Mouse (Mus musculus) hindbrain, embryonic 14.5 days (tissue): ENCODE results near the gene Hs1bp3. TPM values are rescaled to one million over a fixed set of nuclear protein-coding genes. Genes with fewer than 3 reads are reported as not detected.
A peak's percentile ranks its signal among the peaks of the same experiment; 100 is the strongest.

Experiments used
- ATAC-seq: fragments of 200-750 bp; cut with Nextera tagmentation; 2 replicates; pipeline ENCODE4 v1.8.0; 2017; ENCODE audit warnings: moderate number of reproducible peaks, mild to moderate bottlenecking, moderate TSS enrichment, moderate library complexity; ENCODE audit not compliant: low FRiP score
- DNase-seq: peaks from one replicate; pipeline ENCODE4 v3.0.0-alpha.2; 2015; ENCODE audit warnings: low spot score
- H3K27ac ChIP-seq: fragments of 300-500 bp; sonication (generic); 2 replicates; pipeline ENCODE4 v1.5.1; 2014; ENCODE audit warnings: mild to moderate bottlenecking, moderate library complexity
- H3K27me3 ChIP-seq: fragments of 300-500 bp; sonication (generic); 2 replicates; pipeline ENCODE4 v1.6.1; 2014; ENCODE audit warnings: mild to moderate bottlenecking, low read length, mixed read lengths; ENCODE audit not compliant: control insufficient read depth, insufficient read depth
- H3K36me3 ChIP-seq: fragments of 300-500 bp; sonication (generic); replicated peaks from 2 replicates; pipeline ENCODE4 v1.6.1; 2014; ENCODE audit not compliant: control insufficient read depth, insufficient read depth
- H3K4me1 ChIP-seq: fragments of 300-500 bp; sonication (generic); replicated peaks from 2 replicates; pipeline ENCODE4 v1.6.1; 2014; ENCODE audit warnings: antibody characterized with exemption, low read length, mixed read lengths; ENCODE audit not compliant: control insufficient read depth, insufficient read depth
- H3K4me2 ChIP-seq: fragments of 300-500 bp; sonication (generic); replicated peaks from 2 replicates; pipeline ENCODE4 v1.6.1; 2014; ENCODE audit warnings: mild to moderate bottlenecking, moderate library complexity
- H3K4me3 ChIP-seq: fragments of 300-500 bp; sonication (generic); replicated peaks from 2 replicates; pipeline ENCODE4 v1.5.1; 2014; ENCODE audit warnings: mild to moderate bottlenecking, low read length
- H3K9ac ChIP-seq: fragments of 300-500 bp; sonication (generic); 2 replicates; pipeline ENCODE4 v1.6.1; 2014
- H3K9me3 ChIP-seq: fragments of 300-500 bp; sonication (generic); 2 replicates; pipeline ENCODE4 v1.6.1; 2016; ENCODE audit warnings: low read length; ENCODE audit not compliant: control insufficient read depth
- WGBS: fragments of 180-500 bp; shearing (Covaris S2); extraction: QIAGEN DNeasy Blood & Tissue Kit; methylation state at CpG from one replicate; pipeline ENCODE4 v1.1.7; 2014; 5-methylcytosine and 5-hydroxymethylcytosine counted together
- polyA plus RNA-seq: library from polyadenylated mRNA; unstranded; fragments of >200 nt; fragmentation: Nextera tagmentation; extraction: Ambion mirVana; gene quantifications from 2 replicates; pipeline ENCODE4 v1.2.1, GENCODE M21; 2014

The Hs1bp3 gene
- polyA plus RNA-seq, 1 experiment from 2014 or later, result 6.2 TPM

DNA sequence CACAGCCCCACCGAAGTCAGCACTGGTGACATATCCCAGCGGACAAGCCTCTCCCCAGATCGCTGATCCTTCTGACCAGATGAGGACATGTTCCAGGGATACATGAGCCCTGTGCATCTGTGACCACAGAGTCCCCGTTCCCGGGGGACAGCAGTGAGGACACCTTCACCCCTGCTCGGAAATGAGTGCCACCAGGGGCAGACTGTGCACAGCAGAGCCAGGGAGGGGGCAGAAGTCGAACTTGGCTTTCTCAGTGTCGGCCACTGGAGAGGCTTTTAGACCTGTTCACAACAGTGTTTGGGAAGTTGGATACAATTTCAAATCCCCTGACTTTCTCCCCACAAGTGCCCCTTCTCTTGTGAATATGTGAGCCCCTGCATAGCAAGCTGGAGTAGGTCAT lies 23.7 kb upstream of the Hs1bp3 start:
- Histone ChIP-seq H3K27me3 (peaks cover 1% of the 10 kb centered on the region; the same call in 1 of the 2 replicates), H3K4me1 (peaks cover 6% of the 10 kb centered on the region; the same call in 1 of the 2 replicates), H3K36me3 (no peaks in the 10 kb centered on the region), H3K4me3 (no peak overlapping the region), H3K27ac (no peak overlapping the region), H3K9me3 (no peaks in the 10 kb centered on the region), H3K9ac (no peak overlapping the region), H3K4me2 (no peak overlapping the region)
- ATAC-seq (no peak), DNase-seq (no peak)
- WGBS, result 93% methylated on average over 8 of the region's 8 CpGs

DNA sequence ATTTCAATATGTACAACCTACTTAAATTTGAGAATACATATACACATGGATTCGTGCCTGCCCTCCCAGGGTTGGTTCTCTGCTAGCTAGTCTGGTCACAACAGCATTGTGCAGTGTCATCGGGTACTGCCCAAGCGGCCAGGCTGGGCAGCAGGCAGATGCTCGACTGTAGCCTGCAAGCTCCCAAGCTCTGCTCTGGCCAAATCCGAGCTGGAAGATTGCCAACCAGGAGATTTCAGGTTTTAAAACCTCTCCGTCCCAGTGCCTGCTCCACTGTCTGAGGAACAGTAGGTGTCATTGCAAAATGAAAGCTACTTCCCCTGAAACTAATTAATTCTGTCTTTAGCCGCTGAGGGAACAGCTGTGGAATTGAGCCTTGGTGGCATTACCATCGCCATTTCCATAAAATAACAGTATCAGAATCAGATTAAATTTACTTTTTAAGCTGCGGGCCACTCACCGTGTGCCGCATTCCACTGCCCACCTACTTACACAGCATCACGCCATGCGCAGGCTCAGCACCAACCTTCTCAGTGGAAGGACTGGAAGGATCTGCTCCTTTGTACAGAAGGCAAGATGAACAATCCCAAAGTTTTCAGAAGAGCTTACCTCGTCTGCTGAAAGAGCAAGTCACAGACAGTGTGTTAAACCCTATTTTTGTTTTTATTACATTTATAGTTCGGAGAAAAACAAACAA lies 21.9 kb upstream of the Hs1bp3 start:
- Histone ChIP-seq H3K4me2 (no peak overlapping the region), H3K27me3 (peaks cover 19% of the 10 kb centered on the region), H3K9ac (no peak overlapping the region), H3K27ac (no peak overlapping the region), H3K36me3 (no peaks in the 10 kb centered on the region), H3K9me3 (no peaks in the 10 kb centered on the region), H3K4me1 (peaks cover 6% of the 10 kb centered on the region; the same call in 1 of the 2 replicates), H3K4me3 (no peak overlapping the region)
- DNase-seq (peak; percentile 52), ATAC-seq (peak; percentile 52; the same call in 1 of the 2 replicates)
- 50% methylated on average over 15 of the region's 15 CpGs for WGBS

DNA sequence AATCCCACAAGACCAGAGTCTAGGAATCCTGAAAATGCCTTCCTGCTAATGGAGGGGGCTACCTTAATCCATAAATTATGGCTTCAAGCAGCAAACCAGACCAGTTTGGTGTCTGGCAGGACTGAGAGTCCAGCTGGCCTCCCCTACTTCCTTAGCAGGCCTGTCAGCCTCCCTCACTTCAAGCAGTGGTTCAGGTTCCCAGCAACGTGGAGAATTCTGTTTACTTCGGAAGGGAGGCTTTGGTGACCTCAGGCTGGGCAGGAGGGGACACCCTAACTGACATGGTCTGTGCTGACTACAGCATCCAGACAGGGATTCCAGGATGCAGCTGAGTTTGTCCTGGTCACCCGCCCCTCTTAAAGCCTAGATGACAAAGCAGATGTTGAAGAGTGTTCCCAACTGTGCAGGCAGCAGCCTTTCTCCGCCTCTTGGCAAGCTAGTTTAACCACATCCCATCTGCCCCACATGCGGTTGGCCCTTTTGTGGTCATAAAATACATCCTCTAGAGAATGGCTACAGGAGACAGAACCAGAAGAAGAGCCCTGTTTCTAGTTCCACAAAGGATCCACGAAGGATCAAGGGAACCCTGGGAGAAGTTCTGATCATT lies 17.8 kb upstream of the Hs1bp3 start:
- Histone ChIP-seq H3K36me3 (no peaks in the 10 kb centered on the region), H3K9ac (no peak overlapping the region), H3K9me3 (no peaks in the 10 kb centered on the region), H3K27ac (no peak overlapping the region), H3K4me2 (no peak overlapping the region), H3K4me1 (peaks cover 11% of the 10 kb centered on the region), H3K27me3 (peaks cover 60% of the 10 kb centered on the region), H3K4me3 (no peak overlapping the region)
- ATAC-seq, result no peak
- no peak for DNase-seq
- 50% methylated on average over 6 of the region's 6 CpGs for WGBS

DNA sequence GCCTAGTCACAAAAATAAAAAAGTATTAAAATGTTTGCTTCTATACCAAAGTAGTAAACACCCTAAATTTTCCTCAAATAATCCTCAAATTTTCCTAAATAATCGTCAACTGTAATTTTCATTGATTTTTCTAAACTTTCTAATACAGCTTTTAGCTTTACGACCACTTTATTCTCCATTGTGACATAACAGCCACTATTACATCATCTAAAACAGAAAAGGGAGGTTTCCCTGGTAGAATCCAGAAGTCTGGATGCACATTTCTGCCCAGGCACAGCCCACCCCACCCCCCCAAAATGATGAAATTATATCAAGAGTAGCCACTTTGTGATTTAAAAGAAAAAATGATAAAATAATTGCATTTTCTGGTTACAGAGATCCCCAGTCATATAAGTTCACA lies 17.1 kb upstream of the Hs1bp3 start:
- no peak overlapping the region for H3K4me2 ChIP-seq
- 84% methylated on average over 2 of the region's 2 CpGs for WGBS
- no peaks in the 10 kb centered on the region for H3K9me3 ChIP-seq
- H3K36me3 ChIP-seq, result no peaks in the 10 kb centered on the region
- DNase-seq (no peak), ATAC-seq (no peak)
- H3K27ac ChIP-seq, result no peak overlapping the region
- H3K27me3 ChIP-seq, result peaks cover 68% of the 10 kb centered on the region
- no peak overlapping the region for H3K9ac ChIP-seq
- H3K4me1 ChIP-seq, result peaks cover 10% of the 10 kb centered on the region
- H3K4me3 ChIP-seq, result no peak overlapping the region

DNA sequence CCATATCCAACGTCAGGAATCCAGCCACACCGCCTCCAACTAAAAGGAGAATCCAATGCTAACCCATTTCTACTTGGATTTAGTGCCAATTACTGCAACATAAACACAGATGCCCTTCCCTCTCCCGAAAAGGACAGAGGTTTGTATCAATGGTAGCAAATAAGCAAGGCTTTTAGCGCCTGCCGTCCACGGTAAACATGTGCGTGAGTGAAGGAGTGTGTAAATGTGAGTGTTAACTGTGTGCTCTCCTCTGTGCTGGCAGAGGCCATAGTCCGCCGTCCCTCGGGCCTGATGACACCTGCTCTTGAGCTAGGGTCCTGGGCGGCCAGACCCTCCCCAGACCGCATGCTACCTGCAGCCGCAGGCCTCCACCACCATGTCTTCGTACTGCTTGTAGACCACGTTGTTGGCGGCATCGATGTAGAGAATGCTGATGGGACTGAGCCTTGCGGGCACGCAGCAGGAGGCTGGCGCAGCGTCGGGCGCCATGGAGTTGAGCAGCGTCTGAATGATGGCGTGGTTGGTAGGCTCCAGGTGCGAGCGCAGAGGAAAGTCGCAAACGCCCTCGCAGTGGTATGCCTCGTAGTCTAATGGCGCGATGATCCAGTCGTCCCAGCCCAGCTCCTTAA lies 15.5 kb upstream of the Hs1bp3 start:
- no peaks in the 10 kb centered on the region for H3K9me3 ChIP-seq
- 0 out of 2 replicates have a peak overlapping the region, but pooled peaks have one; percentile 36 for H3K9ac ChIP-seq
- peak overlapping the region; percentile 52 for H3K4me2 ChIP-seq
- WGBS, result 5% methylated on average over 34 of the region's 34 CpGs
- H3K27me3 ChIP-seq, result peaks cover 83% of the 10 kb centered on the region
- H3K27ac ChIP-seq, result no peak overlapping the region
- H3K4me1 ChIP-seq, result peaks cover 16% of the 10 kb centered on the region
- H3K36me3 ChIP-seq, result no peaks in the 10 kb centered on the region
- H3K4me3 ChIP-seq, result peak overlapping the region; percentile 29
- peak; percentile 21; the same call in 1 of the 2 replicates for ATAC-seq
- no peak for DNase-seq

DNA sequence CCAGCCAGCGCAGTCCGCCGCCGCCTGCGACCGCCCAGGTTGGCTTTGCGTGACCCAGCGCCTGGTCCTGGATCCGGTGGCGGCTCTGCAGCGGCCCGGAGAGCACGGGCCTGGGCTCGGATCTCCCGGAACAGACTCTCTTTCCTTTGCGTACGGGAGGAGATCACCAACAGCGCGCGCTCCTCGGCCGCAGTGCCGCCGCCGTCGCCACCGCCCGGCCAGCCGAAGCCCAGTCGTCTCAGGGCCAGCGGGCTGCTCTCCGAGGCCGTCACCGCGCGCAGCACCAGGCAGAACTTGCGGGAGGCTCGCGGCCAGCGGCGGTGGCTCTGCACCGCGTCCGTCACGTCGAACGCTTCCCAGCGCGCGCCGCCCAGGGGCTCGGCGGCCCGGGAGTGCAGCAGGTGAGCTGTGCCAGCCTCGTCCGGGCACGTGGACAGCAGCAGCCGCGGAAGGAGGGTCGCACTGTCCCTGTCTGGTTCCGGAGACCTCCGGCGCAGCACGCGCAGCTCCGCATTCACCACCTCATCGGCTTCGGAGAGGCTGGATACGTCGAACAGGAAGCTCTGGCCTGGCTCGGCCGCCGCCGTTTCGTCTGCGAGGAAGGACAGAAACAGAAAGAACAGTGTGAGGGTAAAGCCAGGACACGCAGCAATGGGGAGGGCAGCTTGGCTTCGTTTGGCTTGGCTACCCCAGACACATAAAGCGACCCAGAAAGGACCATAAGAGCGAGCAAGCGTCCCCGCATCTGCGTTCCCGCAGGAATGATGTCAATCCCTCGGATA lies 14.7 kb upstream of the Hs1bp3 start:
- H3K4me3 ChIP-seq, result peak overlapping the region; percentile 29
- peaks cover 92% of the 10 kb centered on the region for H3K27me3 ChIP-seq
- DNase-seq (no peak), ATAC-seq (peak; percentile 15; the same call in 1 of the 2 replicates)
- no peak overlapping the region for H3K27ac ChIP-seq
- WGBS, result 1% methylated on average over 74 of the region's 85 CpGs
- H3K9ac ChIP-seq, result peak overlapping the region; percentile 36; the same call in 1 of the 2 replicates
- H3K36me3 ChIP-seq, result no peaks in the 10 kb centered on the region
- peaks cover 16% of the 10 kb centered on the region for H3K4me1 ChIP-seq
- no peaks in the 10 kb centered on the region for H3K9me3 ChIP-seq
- H3K4me2 ChIP-seq, result peak overlapping the region; percentile 52

DNA sequence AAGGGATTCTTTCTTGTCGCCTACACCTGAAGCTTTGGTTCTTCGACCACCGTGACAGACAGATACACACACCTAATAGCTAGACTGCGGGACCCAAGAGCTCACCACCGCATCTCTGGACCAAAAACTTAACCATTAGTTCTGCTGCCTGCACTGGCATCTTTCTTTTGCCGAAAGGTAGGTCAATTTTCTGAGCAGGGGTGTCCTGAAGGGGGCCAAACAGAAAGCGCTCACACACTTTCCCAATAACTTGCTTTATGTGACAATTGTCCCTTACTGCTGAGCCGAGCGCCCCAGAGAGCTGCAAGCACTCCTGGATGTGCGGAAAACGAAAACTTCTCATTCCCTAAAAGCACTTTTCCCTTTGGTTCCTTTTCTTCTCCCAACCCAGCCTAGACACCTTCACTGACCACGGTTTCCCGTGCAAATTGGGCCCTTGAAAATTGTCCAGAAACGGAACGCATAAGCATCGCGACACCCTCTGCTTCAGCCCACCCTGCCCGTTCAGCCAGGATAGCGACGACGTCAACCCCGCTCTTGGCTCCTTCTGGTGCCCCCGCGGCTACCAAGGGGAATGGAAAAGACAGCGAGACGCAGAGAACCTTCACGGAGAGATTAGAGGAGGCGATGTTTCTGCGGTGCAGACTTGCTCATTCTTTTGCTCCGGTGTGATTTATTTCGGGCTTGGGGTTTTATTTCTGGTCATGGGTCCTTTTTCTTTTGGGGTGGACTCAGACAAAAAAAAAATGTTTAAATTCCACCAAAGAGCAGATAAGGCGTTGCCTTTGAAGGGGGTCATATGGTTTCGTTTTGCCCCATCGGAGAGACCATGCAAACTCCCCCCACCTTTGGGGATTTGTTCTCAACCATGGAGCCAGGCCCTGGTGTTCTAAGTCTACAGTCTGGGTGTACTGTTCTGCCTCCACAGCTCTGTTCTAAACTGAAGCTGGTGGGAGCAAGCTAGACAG lies 13.8 kb upstream of the Hs1bp3 start:
- Histone ChIP-seq H3K4me2 (peak overlapping the region; percentile 52), H3K4me3 (peak overlapping the region; percentile 29), H3K27me3 (peaks cover 99% of the 10 kb centered on the region), H3K9me3 (no peaks in the 10 kb centered on the region), H3K36me3 (no peaks in the 10 kb centered on the region), H3K9ac (no peak overlapping the region), H3K27ac (no peak overlapping the region), H3K4me1 (peaks cover 16% of the 10 kb centered on the region)
- DNase-seq (no peak), ATAC-seq (no peak)
- 4% methylated on average over 34 of the region's 34 CpGs for WGBS

DNA sequence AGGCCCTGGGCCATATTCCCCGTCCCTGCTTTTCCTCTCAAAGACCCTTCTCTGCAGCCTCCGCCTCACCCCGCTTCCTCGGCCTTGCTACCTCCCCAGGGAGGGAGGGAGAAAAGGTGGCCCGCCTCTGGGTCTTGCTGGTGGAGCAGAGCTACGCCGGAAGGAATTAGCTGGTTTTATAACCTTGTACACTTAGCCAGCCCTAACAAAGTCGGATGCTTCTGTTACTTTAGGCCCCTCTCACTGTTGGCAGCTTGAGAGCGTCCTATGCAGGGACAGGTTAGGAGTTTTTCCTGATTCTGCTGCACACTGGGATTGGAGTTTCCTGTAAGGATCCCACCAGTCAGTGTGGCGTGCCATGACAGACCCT lies 13.1 kb upstream of the Hs1bp3 start:
- H3K4me1 ChIP-seq, result peaks cover 16% of the 10 kb centered on the region
- no peaks in the 10 kb centered on the region for H3K36me3 ChIP-seq
- DNase-seq, result no peak
- no peak for ATAC-seq
- WGBS, result 13% methylated on average over 10 of the region's 10 CpGs
- H3K9ac ChIP-seq, result no peak overlapping the region
- no peak overlapping the region for H3K27ac ChIP-seq
- H3K4me3 ChIP-seq, result no peak overlapping the region
- no peaks in the 10 kb centered on the region for H3K9me3 ChIP-seq
- H3K27me3 ChIP-seq, result peaks cover 98% of the 10 kb centered on the region
- H3K4me2 ChIP-seq, result peak overlapping the region; percentile 17; the same call in 1 of the 2 replicates
